Mouse (Mus musculus) stomach, embryonic 15.5 days (tissue): ENCODE measurements around the gene Txk. TPM values are rescaled to one million over a fixed set of nuclear protein-coding genes. Genes with fewer than 3 reads are reported as not detected.

Source experiments
- ATAC-seq: fragments of 200-750 bp; cut with Nextera tagmentation; 2 replicates; pipeline ENCODE4 v1.8.0; 2017; ENCODE audit warnings: low read depth, moderate number of reproducible peaks, moderate TSS enrichment; ENCODE audit not compliant: insufficient read depth, low FRiP score
- H3K27ac ChIP-seq: fragments of 300-500 bp; sonication (generic); 2 replicates; pipeline ENCODE4 v1.5.1; 2015; ENCODE audit warnings: mild to moderate bottlenecking, inconsistent platforms
- H3K27me3 ChIP-seq: fragments of 300-500 bp; sonication (generic); replicated peaks from 2 replicates; pipeline ENCODE4 v1.6.1; 2015; ENCODE audit warnings: inconsistent platforms
- H3K36me3 ChIP-seq: fragments of 300-500 bp; sonication (generic); 2 replicates; pipeline ENCODE4 v1.6.1; 2015; ENCODE audit warnings: inconsistent platforms
- H3K4me1 ChIP-seq: fragments of 300-500 bp; sonication (generic); 2 replicates; pipeline ENCODE4 v1.6.1; 2015; ENCODE audit warnings: inconsistent platforms
- H3K4me2 ChIP-seq: fragments of 300-500 bp; sonication (generic); 2 replicates; pipeline ENCODE4 v1.6.1; 2015; ENCODE audit warnings: mild to moderate bottlenecking, inconsistent platforms
- H3K4me3 ChIP-seq: fragments of 300-500 bp; sonication (generic); replicated peaks from 2 replicates; pipeline ENCODE4 v1.5.1; 2015; ENCODE audit warnings: inconsistent platforms
- H3K9ac ChIP-seq: fragments of 300-500 bp; sonication (generic); 2 replicates; pipeline ENCODE4 v1.6.1; 2015; ENCODE audit warnings: inconsistent platforms
- H3K9me3 ChIP-seq: fragments of 300-500 bp; sonication (generic); 2 replicates; pipeline ENCODE4 v1.6.1; 2016; ENCODE audit warnings: inconsistent platforms
- WGBS: fragments of 180-500 bp; shearing (Covaris S2); methylation state at CpG from one replicate; pipeline ENCODE4 v1.1.7; 2015; 5-methylcytosine and 5-hydroxymethylcytosine counted together
- polyA plus RNA-seq: library from polyadenylated mRNA; unstranded; fragments of >200 nt; fragmentation: Nextera tagmentation; extraction: Ambion mirVana; gene quantifications from 2 replicates; pipeline ENCODE4 v1.2.1, GENCODE M21; 2015

The Txk gene
- polyA plus RNA-seq, 1 experiment from 2014 or later: 0.36 TPM

GRCm38 (mm10) chr5:72769841-72770240 lies 17.3 kb upstream of the Txk start:
- no peak overlapping the region for H3K9ac ChIP-seq
- no peaks in the 10 kb centered on the region for H3K36me3 ChIP-seq
- no peaks in the 10 kb centered on the region for H3K4me1 ChIP-seq
- H3K4me3 ChIP-seq: no peak overlapping the region
- H3K27ac ChIP-seq: no peak overlapping the region
- H3K27me3 ChIP-seq: no peaks in the 10 kb centered on the region
- no peaks in the 10 kb centered on the region for H3K9me3 ChIP-seq
- no peak overlapping the region for H3K4me2 ChIP-seq
- 42% methylated on average over 6 of the region's 6 CpGs for WGBS
- no peak for ATAC-seq

GRCm38 (mm10) chr5:72763546-72763945 lies 11.0 kb upstream of the Txk start:
- H3K27ac ChIP-seq: no peak overlapping the region
- H3K4me2 ChIP-seq: no peak overlapping the region
- no peak overlapping the region for H3K9ac ChIP-seq
- no peak for ATAC-seq
- no peaks in the 10 kb centered on the region for H3K27me3 ChIP-seq
- no peaks in the 10 kb centered on the region for H3K9me3 ChIP-seq
- H3K4me3 ChIP-seq: no peak overlapping the region
- H3K4me1 ChIP-seq: no peaks in the 10 kb centered on the region
- no peaks in the 10 kb centered on the region for H3K36me3 ChIP-seq
- 76% methylated on average over 5 of the region's 5 CpGs for WGBS

GRCm38 (mm10) chr5:72763025-72763424 lies 10.4 kb upstream of the Txk start:
- Histone ChIP-seq H3K4me2 (no peak overlapping the region), H3K4me1 (no peaks in the 10 kb centered on the region), H3K9me3 (no peaks in the 10 kb centered on the region), H3K27me3 (no peaks in the 10 kb centered on the region), H3K9ac (no peak overlapping the region), H3K27ac (no peak overlapping the region), H3K4me3 (no peak overlapping the region), H3K36me3 (no peaks in the 10 kb centered on the region)
- no peak for ATAC-seq
- 45% methylated on average over 3 of the region's 3 CpGs for WGBS

- Histone ChIP-seq H3K4me2 (no peak overlapping the region), H3K9me3 (no peaks in the 10 kb centered on the region), H3K27me3 (no peaks in the 10 kb centered on the region), H3K4me3 (no peak overlapping the region), H3K36me3 (no peaks in the 10 kb centered on the region), H3K9ac (no peak overlapping the region), H3K27ac (no peak overlapping the region), H3K4me1 (no peaks in the 10 kb centered on the region)
- ATAC-seq: no peak
- WGBS: 84% methylated on average over 5 of the region's 5 CpGs
Observed at GRCm38 (mm10) chr5:72761758-72762157, 9.2 kb upstream of the Txk start.

GRCm38 (mm10) chr5:72761237-72761636 lies 8.7 kb upstream of the Txk start:
- Histone ChIP-seq H3K9me3 (no peaks in the 10 kb centered on the region), H3K27me3 (no peaks in the 10 kb centered on the region), H3K36me3 (no peaks in the 10 kb centered on the region), H3K27ac (no peak overlapping the region), H3K4me1 (no peaks in the 10 kb centered on the region), H3K4me3 (no peak overlapping the region), H3K9ac (no peak overlapping the region), H3K4me2 (no peak overlapping the region)
- no peak for ATAC-seq
- WGBS: 45% methylated on average over 5 of the region's 5 CpGs

- H3K27ac ChIP-seq: no peak overlapping the region
- no peak for ATAC-seq
- no peak overlapping the region for H3K9ac ChIP-seq
- no peaks in the 10 kb centered on the region for H3K27me3 ChIP-seq
- H3K9me3 ChIP-seq: no peaks in the 10 kb centered on the region
- 65% methylated on average over 13 of the region's 13 CpGs for WGBS
- no peaks in the 10 kb centered on the region for H3K36me3 ChIP-seq
- no peak overlapping the region for H3K4me3 ChIP-seq
- H3K4me1 ChIP-seq: no peaks in the 10 kb centered on the region
- H3K4me2 ChIP-seq: no peak overlapping the region
Observed at GRCm38 (mm10) chr5:72758925-72759924, 6.6 kb upstream of the Txk start.

GRCm38 (mm10) chr5:72757155-72757773 lies 4.7 kb upstream of the Txk start:
- no peak for ATAC-seq
- Histone ChIP-seq H3K36me3 (no peaks in the 10 kb centered on the region), H3K4me3 (no peak overlapping the region), H3K4me1 (no peaks in the 10 kb centered on the region), H3K9me3 (no peaks in the 10 kb centered on the region), H3K4me2 (no peak overlapping the region), H3K27ac (no peak overlapping the region), H3K27me3 (no peaks in the 10 kb centered on the region), H3K9ac (no peak overlapping the region)
- WGBS: 75% methylated on average over 18 of the region's 18 CpGs

- H3K36me3 ChIP-seq: no peaks in the 10 kb centered on the region
- no peak overlapping the region for H3K4me2 ChIP-seq
- H3K4me1 ChIP-seq: no peaks in the 10 kb centered on the region
- H3K4me3 ChIP-seq: no peak overlapping the region
- no peaks in the 10 kb centered on the region for H3K9me3 ChIP-seq
- no peaks in the 10 kb centered on the region for H3K27me3 ChIP-seq
- H3K27ac ChIP-seq: no peak overlapping the region
- no peak for ATAC-seq
- WGBS: 90% methylated on average over 8 of the region's 8 CpGs
- H3K9ac ChIP-seq: no peak overlapping the region
Observed at GRCm38 (mm10) chr5:72755941-72756340, 3.4 kb upstream of the Txk start.

GRCm38 (mm10) chr5:72755035-72755434 lies 2.5 kb upstream of the Txk start:
- Histone ChIP-seq H3K9me3 (no peaks in the 10 kb centered on the region), H3K4me1 (no peaks in the 10 kb centered on the region), H3K4me3 (no peak overlapping the region), H3K27ac (no peak overlapping the region), H3K9ac (no peak overlapping the region), H3K27me3 (no peaks in the 10 kb centered on the region), H3K36me3 (no peaks in the 10 kb centered on the region), H3K4me2 (no peak overlapping the region)
- no peak for ATAC-seq
- WGBS: 83% methylated on average over 2 of the region's 2 CpGs

- Histone ChIP-seq H3K36me3 (no peaks in the 10 kb centered on the region), H3K9me3 (no peaks in the 10 kb centered on the region), H3K4me1 (no peaks in the 10 kb centered on the region), H3K4me2 (no peak overlapping the region), H3K9ac (no peak overlapping the region), H3K27me3 (no peaks in the 10 kb centered on the region), H3K27ac (no peak overlapping the region), H3K4me3 (no peak overlapping the region)
- 86% methylated on average over 7 of the region's 7 CpGs for WGBS
- no peak for ATAC-seq
Observed at GRCm38 (mm10) chr5:72751056-72751758, 1.4 kb downstream of the Txk start.

GRCm38 (mm10) chr5:72750226-72750625 lies 2.4 kb downstream of the Txk start:
- Histone ChIP-seq H3K27me3 (no peaks in the 10 kb centered on the region), H3K27ac (no peak overlapping the region), H3K9me3 (no peaks in the 10 kb centered on the region), H3K4me2 (no peak overlapping the region), H3K9ac (no peak overlapping the region), H3K4me1 (no peaks in the 10 kb centered on the region), H3K4me3 (no peak overlapping the region), H3K36me3 (no peaks in the 10 kb centered on the region)
- ATAC-seq: no peak
- WGBS: 76% methylated on average over 5 of the region's 5 CpGs
